ENCODE assay signal across 1 mouse cellular context in the genomic region with DNA sequence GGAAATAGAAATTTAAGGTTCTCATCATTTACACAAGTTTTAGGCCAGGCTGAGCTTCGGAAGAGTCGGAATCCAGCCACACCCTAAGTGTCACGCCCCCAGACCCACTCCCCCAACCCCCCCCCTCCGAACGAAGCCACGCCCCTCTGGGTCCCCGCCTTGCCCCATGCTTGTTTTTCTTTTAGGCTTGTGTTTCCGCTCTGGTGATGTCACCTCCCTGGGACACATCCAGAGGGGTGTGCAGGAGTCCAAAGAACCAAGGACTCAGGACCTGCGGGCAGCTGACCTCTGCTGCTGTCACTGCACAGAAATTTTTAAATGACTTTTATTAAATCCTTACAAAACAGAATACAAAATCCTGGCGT.
TF ChIP-seq lines count a peak whose summit lies in the region.

No protein-coding gene starts in this region.

TF ChIP-seq in myocyte, 11 proteins besides CTCF, POLR2A, EP300 and RAD21 (continued from another document):
- TF ChIP-seq TCF3 (IDR thresholded peaks at IDR 0.05; ENCODE audit: insufficient read length, low read depth), result no peak
- TF ChIP-seq POLR2AphosphoS2 (IDR thresholded peaks at IDR 0.05; ENCODE audit: insufficient read length, low read depth), result no peak
- TF ChIP-seq REST (IDR thresholded peaks at IDR 0.05; ENCODE audit: insufficient read depth, insufficient read length), result no peak
- no peak for TF ChIP-seq CEBPB (IDR thresholded peaks at IDR 0.05; ENCODE audit: insufficient read depth, poor library complexity, severe bottlenecking)
